Mouse (Mus musculus): Measurements from ENCODE around the gene Igf2bp1. TPM values are rescaled to one million over a fixed set of nuclear protein-coding genes. Genes with fewer than 3 reads are reported as not detected.

Igf2bp1 gene
- polyA plus RNA-seq, 1 experiment from 2014 or later = 165 TPM

DNA sequence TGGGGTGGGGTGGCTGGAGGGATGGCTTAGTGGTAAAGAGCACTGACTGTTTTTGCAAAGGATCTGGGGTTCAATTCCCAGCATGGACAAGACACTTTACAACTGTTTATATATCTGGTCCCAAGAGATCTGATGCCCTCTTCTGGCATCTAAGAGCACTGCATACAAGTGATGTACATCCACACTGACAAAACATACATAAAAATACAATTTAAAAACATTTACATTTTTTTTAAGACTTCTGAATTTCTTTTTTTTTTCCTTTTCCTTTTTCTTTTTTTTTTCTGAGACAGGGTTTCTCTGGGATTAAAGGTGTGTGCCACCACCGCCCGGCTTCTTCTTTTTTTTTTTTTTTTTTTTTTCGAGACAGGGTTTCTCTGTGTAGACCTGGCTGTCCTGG lies 27.5 kb upstream of the Igf2bp1 start:
- Histone ChIP-seq H3K36me3 (peaks cover 5% of the 10 kb centered on the region; the same call in 1 of the 2 replicates), H3K4me1 (peaks cover 9% of the 10 kb centered on the region), H3K27me3 (ENCODE audit: low read depth, poor library complexity, severe bottlenecking) (peaks cover 6% of the 10 kb centered on the region), H3K4me3 (no peak overlapping the region), H3K9me3 (replicated peaks) (no peaks in the 10 kb centered on the region), H3K27ac (no peak overlapping the region)
- WGBS = 97% methylated on average over 3 of the region's 3 CpGs
- DNase-seq (ENCODE audit: low spot score) = no peak

DNA sequence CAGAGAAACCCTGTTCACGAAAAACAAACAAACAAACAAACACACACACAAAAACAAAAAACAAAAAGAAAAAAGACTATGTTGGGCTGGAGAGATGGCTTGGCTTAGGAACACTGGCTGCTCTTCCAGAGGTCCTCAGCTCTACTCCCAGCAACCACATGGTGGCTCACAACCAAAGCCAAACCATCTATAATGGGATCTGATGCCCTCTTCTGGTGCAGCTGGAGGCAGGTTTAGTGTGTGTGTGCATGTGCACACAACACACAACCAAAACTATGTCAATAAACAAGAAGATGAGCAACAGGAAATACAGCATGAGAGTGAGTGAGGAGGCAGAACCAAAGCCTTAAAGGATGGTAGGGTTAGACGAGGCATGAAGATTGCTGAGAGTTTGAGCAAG lies 26.0 kb upstream of the Igf2bp1 start:
- H3K4me1 ChIP-seq = peaks cover 9% of the 10 kb centered on the region
- no peak for DNase-seq (ENCODE audit: low spot score)

DNA sequence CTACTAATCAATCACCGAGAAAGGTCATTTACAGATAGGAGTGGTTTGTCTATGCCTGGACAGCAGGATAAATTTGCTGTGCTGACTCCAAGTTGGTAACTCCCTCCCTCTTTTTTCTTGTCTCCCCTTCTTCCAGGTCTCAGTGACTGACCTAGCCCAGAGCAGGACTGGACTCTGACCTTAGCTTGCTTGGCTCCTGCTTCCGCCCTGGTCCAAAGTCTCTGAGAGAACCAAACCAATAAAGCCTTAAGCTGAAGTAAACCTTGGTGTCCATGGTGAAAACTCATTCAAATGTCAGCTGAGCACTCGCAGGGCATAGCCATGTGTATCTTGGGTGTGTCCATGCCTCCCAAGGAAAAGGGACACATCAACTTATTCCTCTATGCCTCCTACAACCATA lies 24.8 kb upstream of the Igf2bp1 start:
- peaks cover 6% of the 10 kb centered on the region for H3K4me1 ChIP-seq
- H3K9me3 ChIP-seq (replicated peaks) = no peaks in the 10 kb centered on the region
- no peak for DNase-seq (ENCODE audit: low spot score)
- WGBS = 90% methylated on average over 3 of the region's 3 CpGs
- H3K27ac ChIP-seq = no peak overlapping the region
- no peak overlapping the region for H3K4me3 ChIP-seq
- peaks cover 6% of the 10 kb centered on the region for H3K27me3 ChIP-seq (ENCODE audit: low read depth, poor library complexity, severe bottlenecking)
- no peaks in the 10 kb centered on the region for H3K36me3 ChIP-seq

More for the DNA sequence above, 26.0 kb upstream of the Igf2bp1 start:
- H3K4me3 ChIP-seq = no peak overlapping the region
- peaks cover 6% of the 10 kb centered on the region for H3K27me3 ChIP-seq (ENCODE audit: low read depth, poor library complexity, severe bottlenecking)
- H3K27ac ChIP-seq = no peak overlapping the region
- 0 out of 2 replicates have a peak, but pooled peaks cover 4% of the 10 kb centered on the region for H3K36me3 ChIP-seq
- WGBS = 84% methylated on average over 2 of the region's 2 CpGs
- no peaks in the 10 kb centered on the region for H3K9me3 ChIP-seq (replicated peaks)

DNA sequence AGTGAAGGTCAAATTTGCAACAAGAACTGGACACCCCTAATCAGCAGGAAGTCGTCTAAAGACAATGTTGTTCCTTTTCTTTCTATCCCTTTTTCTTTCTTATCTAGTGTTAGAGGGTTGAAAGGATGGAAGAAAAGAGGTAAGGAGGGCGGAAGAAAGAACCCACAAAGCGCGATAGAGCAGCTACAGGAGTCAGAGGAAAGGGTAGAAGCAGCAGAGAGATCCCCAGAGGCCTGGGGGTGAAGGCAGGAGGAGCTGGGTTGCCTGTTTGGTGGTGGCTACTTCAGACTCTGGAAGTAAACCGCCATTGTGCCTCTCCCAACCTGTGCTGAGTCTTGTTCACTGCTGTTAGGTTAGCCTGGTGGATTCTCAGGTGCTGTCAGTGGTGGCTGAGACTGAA lies 22.4 kb upstream of the Igf2bp1 start:
- Histone ChIP-seq H3K4me3 (no peak overlapping the region), H3K27ac (no peak overlapping the region; the same call in 1 of the 2 replicates), H3K4me1 (no peaks in the 10 kb centered on the region), H3K9me3 (replicated peaks) (no peaks in the 10 kb centered on the region), H3K27me3 (ENCODE audit: low read depth, poor library complexity, severe bottlenecking) (peaks cover 6% of the 10 kb centered on the region), H3K36me3 (no peaks in the 10 kb centered on the region)
- WGBS = 67% methylated on average over 5 of the region's 5 CpGs
- DNase-seq (ENCODE audit: low spot score) = no peak

DNA sequence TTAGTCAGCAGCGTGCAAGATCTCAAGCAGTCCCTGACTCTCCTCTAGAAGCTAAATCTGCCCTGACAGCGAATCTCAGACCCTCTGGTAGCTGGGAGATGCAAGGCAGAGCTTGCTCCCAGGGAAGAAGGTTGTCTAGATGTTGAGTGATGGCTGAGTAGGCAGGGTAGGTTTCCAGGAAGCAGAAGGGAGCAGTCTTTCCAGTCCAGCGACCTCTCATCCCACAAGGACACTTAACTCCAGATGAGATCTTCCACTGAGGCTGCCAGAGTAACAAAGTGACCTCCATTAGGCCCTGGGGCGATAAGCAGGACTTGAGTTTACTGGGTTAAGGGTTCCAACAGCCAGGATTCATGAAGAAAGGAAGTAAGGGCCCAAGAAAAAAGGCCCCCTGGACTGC lies 14.9 kb upstream of the Igf2bp1 start:
- Histone ChIP-seq H3K4me1 (peaks cover 14% of the 10 kb centered on the region), H3K36me3 (no peaks in the 10 kb centered on the region), H3K27ac (no peak overlapping the region), H3K27me3 (ENCODE audit: low read depth, poor library complexity, severe bottlenecking) (no peaks in the 10 kb centered on the region), H3K4me3 (no peak overlapping the region), H3K9me3 (replicated peaks) (no peaks in the 10 kb centered on the region)
- WGBS = 60% methylated on average over 4 of the region's 4 CpGs
- no peak for DNase-seq (ENCODE audit: low spot score)

DNA sequence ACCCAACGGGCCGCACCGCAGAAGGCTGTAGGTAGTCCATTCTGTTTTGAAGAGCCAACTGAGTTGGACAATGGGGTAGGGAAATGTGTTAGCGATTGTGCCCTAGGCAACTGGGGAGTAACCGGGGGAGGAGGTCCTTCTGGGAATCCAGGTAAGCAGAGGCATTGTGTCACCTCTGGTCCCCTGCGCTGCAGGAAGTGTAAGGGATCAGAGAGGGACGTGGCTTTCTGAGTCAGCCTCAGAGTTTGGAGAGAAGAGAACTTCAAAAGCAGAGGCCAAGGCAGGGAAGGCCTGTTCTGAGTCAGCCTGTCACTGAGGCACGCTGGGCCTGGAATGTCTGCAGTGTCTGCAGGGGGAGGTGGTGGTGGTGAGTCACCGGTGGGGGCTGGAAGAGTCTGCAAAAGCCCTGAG lies 12.2 kb upstream of the Igf2bp1 start:
- H3K9me3 ChIP-seq (replicated peaks) = no peaks in the 10 kb centered on the region
- WGBS = 11% methylated on average over 9 of the region's 9 CpGs
- H3K27ac ChIP-seq = peak overlapping the region; percentile 57; the same call in 1 of the 2 replicates
- H3K27me3 ChIP-seq (ENCODE audit: low read depth, poor library complexity, severe bottlenecking) = no peaks in the 10 kb centered on the region
- DNase-seq (ENCODE audit: low spot score) = no peak
- H3K4me1 ChIP-seq = peaks cover 14% of the 10 kb centered on the region
- no peak overlapping the region for H3K4me3 ChIP-seq
- H3K36me3 ChIP-seq = no peaks in the 10 kb centered on the region

DNA sequence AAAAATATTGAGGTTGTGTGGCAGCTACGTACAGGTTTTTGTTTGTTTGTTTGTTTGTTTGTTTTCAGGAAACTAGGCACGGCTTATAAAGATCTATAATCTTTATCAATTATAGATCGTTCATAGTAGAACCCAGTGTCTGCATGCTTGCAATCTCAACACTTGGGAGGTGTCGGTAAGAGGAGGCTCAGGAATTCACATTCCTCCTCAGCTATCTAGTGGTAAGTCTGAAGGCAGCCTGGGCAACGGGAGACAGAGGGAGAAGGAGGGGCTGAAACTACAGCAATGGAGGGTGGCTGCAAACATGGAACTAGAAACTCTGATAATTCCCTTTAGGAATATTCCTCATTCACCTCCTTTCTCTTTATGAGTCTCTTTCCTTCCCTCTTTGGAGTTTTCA lies 9.7 kb upstream of the Igf2bp1 start:
- H3K27me3 ChIP-seq (ENCODE audit: low read depth, poor library complexity, severe bottlenecking) = no peaks in the 10 kb centered on the region
- H3K4me3 ChIP-seq = no peak overlapping the region
- WGBS = 42% methylated on average over 5 of the region's 5 CpGs
- no peak for DNase-seq (ENCODE audit: low spot score)
- H3K4me1 ChIP-seq = peaks cover 32% of the 10 kb centered on the region
- no peak overlapping the region for H3K27ac ChIP-seq
- H3K9me3 ChIP-seq (replicated peaks) = no peaks in the 10 kb centered on the region
- no peaks in the 10 kb centered on the region for H3K36me3 ChIP-seq

DNA sequence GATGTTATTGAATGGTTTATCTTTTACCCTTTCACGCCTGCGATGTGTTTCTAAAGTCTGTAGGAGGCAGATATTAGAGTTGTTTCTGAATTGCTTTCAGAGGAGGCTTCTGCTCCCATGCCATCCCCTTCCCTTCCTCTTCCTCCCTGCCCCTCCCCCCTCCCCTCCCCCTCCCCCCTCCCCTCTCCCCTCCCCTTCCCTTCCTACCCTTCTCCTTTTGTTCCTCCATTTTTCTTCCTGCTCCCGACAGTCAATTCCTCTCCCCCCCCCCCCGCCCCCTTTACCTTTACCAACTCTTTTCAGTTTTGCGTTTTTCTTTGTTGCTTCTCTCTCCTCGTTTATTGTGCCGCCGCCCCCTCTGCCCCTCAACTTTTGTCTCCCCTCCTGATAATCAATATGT lies 6.2 kb upstream of the Igf2bp1 start:
- 5% methylated on average over 5 of the region's 8 CpGs for WGBS
- no peaks in the 10 kb centered on the region for H3K27me3 ChIP-seq (ENCODE audit: low read depth, poor library complexity, severe bottlenecking)
- H3K27ac ChIP-seq = peak overlapping the region; percentile 79
- no peak for DNase-seq (ENCODE audit: low spot score)
- peak overlapping the region; percentile 36 for H3K4me3 ChIP-seq
- no peaks in the 10 kb centered on the region for H3K36me3 ChIP-seq
- H3K9me3 ChIP-seq (replicated peaks) = no peaks in the 10 kb centered on the region
- H3K4me1 ChIP-seq = peaks cover 31% of the 10 kb centered on the region

DNA sequence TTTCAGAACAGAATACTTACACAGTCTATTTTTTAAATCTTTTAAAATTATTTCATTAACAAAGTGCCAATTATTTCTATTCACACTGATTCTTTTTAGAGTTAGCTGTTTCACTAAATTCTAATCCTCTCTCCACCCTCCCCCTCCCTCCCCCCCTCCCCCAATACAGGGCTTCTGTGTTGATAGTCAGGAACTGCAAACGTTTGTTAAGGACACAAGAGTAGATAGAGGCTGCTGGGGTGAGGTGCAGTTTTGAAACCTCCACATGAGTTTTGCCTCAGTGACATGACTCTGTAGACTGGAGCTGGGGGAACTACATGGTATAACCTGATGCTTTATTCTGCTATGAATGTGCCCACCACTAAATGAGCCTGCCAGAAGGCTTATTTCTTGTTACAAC lies 3.1 kb upstream of the Igf2bp1 start:
- H3K27me3 ChIP-seq (ENCODE audit: low read depth, poor library complexity, severe bottlenecking) = no peaks in the 10 kb centered on the region
- 0% methylated on average over 1 of the region's 1 CpGs for WGBS
- DNase-seq (ENCODE audit: low spot score) = no peak
- no peak overlapping the region; the same call in 1 of the 2 replicates for H3K4me3 ChIP-seq
- H3K4me1 ChIP-seq = peaks cover 26% of the 10 kb centered on the region
- peak overlapping the region; percentile 25; the same call in 1 of the 2 replicates for H3K27ac ChIP-seq
- H3K9me3 ChIP-seq (replicated peaks) = no peaks in the 10 kb centered on the region
- H3K36me3 ChIP-seq = no peaks in the 10 kb centered on the region

DNA sequence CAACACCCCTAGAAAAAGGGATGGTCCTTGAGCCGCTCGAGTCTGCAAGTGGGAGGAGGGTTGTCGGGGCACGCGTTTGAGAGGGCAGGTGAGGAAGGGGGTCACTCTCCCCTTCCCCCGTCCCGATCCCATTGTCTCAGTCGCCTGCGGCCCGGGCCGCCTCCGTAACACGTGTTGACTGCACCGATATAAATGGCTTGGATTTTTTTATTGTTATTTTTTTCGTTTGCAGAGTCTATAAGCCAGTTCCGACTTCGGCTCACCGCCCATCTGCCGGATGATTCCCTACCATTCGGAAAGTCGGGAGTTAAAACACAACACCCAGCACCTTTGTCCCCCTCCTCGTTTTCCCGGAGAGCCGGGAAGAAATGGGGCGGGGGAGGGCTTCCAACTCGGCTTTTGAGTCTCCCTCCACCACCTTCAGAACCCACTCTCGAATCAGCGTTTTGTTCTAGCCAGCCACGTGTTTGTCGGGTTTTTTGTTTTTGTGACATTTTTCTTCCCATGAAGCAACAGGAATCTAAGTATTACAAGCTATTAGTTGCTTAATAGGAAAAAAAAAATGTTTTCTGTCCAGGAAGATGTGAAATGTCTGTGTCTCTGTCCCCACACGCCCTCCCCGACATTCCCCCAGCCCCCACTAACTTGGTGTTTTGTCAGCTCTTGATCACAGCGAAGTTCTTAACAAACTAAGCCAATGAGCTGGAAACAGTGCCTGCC lies 1.9 kb upstream of the Igf2bp1 start:
- Histone ChIP-seq H3K4me3 (peak overlapping the region; percentile 99), H3K36me3 (peaks cover 9% of the 10 kb centered on the region; the same call in 1 of the 2 replicates), H3K27me3 (ENCODE audit: low read depth, poor library complexity, severe bottlenecking) (no peaks in the 10 kb centered on the region), H3K27ac (peak overlapping the region; percentile 99), H3K4me1 (peaks cover 28% of the 10 kb centered on the region), H3K9me3 (replicated peaks) (no peaks in the 10 kb centered on the region)
- under 1% methylated on average over 33 of the region's 33 CpGs for WGBS
- DNase-seq (ENCODE audit: low spot score) = no peak

DNA sequence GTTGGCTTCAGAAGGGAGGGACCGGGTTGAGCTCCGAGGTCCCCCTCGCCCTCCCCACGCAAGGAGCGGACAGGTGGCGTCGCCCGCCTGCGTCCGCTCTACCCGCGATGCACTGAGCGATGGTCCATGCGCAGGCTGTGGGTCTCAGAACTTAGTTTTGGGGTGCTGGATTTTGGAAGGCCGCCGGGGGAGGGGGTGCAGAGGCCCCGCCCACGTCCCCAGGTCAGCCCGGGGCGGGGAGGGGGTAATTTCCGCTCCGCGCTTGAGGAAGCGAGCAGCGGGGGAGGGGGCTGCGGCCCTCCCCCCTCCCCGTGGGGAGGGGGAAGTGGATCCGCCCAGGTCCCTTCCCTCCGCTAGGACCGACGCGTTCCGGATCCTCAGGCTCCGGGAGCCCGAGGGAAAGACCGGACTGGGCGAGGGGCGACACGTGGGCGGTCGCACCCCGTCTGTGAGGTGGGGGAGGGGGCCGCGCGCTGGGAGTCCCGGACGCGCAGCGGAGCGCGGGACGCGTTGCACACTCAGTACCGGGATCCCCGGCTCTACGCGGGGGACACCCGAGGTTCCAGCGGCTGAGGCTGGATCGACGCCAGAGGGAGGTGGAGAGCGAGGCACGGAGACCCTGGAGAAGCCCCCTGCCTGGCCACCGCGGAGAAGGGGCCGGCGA lies 1.2 kb upstream of the Igf2bp1 start:
- Histone ChIP-seq H3K27ac (peak overlapping the region; percentile 99), H3K9me3 (replicated peaks) (no peaks in the 10 kb centered on the region), H3K4me3 (peak overlapping the region; percentile 99), H3K4me1 (peaks cover 32% of the 10 kb centered on the region), H3K36me3 (peaks cover 13% of the 10 kb centered on the region), H3K27me3 (ENCODE audit: low read depth, poor library complexity, severe bottlenecking) (no peaks in the 10 kb centered on the region)
- under 1% methylated on average over 65 of the region's 67 CpGs for WGBS
- peak; percentile 93 for DNase-seq (ENCODE audit: low spot score)

DNA sequence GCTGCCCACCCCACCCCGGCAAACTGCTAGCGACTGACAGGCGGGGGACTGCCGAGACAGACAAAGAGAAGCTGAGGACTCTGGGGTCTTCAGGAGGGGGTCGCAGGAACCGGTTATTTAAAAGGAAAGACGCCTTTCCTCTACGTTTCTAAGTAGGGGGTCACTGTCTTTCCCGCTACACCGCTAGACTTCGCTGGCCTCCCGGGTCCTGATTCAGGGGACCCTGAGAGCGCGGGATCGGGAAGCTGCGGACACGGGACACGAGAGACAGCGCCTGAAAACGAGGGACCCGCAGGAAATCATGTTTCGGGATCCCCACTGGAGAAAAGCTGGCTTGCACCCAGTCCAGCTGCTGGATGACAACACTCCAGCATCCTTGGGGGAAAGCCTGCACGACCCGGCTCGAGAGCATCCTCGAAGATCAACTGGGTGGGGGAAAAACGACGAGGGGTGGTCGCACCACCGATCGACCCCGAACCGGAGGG lies 669 bp upstream of the Igf2bp1 start:
- H3K9me3 ChIP-seq (replicated peaks) = no peaks in the 10 kb centered on the region
- H3K4me3 ChIP-seq = peak overlapping the region; percentile 99
- peaks cover 18% of the 10 kb centered on the region for H3K36me3 ChIP-seq
- peak overlapping the region; percentile 99 for H3K27ac ChIP-seq
- H3K27me3 ChIP-seq (ENCODE audit: low read depth, poor library complexity, severe bottlenecking) = no peaks in the 10 kb centered on the region
- under 1% methylated on average over 33 of the region's 33 CpGs for whole genome bisulfite sequencing
- H3K4me1 ChIP-seq = peaks cover 32% of the 10 kb centered on the region
- no peak for DNase-seq (ENCODE audit: low spot score)

DNA sequence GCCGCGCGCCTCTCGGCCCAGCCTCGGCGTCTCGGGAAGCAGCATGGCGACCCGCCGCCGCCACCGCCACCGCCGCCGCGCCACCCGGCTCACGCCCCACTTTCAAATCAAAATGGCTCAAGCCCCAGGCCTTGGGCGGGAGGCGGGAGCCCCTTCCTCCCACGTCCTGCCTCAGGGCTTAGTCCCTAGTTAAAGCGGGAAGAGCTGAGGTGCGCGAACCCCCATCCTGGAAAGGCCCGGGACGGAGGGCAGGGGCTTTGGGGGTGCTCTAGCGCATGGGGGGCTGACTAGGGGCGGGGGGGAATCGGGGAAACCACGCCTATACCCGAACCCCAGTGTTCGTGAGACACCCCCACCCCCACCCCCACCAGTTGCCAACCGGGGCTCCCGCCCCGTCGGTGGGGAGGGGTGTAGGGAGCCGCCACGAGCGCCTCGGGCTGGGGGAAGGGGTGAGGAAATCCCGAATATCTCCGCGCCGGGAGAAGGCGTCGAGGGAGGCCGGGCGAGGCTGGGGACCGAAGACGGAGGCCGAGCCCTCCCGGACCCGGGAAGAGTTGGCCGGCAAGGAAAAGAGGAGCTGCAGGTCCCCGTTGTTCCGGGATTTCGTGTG lies 842 bp downstream of the Igf2bp1 start:
- H3K9me3 ChIP-seq (replicated peaks) = no peaks in the 10 kb centered on the region
- H3K4me1 ChIP-seq = peaks cover 29% of the 10 kb centered on the region
- WGBS = under 1% methylated on average over 57 of the region's 57 CpGs
- peaks cover 29% of the 10 kb centered on the region for H3K36me3 ChIP-seq
- peak overlapping the region; percentile 99 for H3K27ac ChIP-seq
- H3K4me3 ChIP-seq = peak overlapping the region; percentile 99
- H3K27me3 ChIP-seq (ENCODE audit: low read depth, poor library complexity, severe bottlenecking) = no peaks in the 10 kb centered on the region
- DNase-seq (ENCODE audit: low spot score) = peak; percentile 81

Data from limb, embryonic 10.5 days (tissue).